Mouse (Mus musculus) spleen, adult 2 months (tissue): ENCODE measurements around the gene Alyref2.

ENCODE experiments used
- CTCF ChIP-seq: fragments of 200-500 bp; IDR thresholded peaks from 2 replicates; pipeline ENCODE4 v1.5.1; 2011; ENCODE audit warnings: mild to moderate bottlenecking, inconsistent platforms; ENCODE audit not compliant: insufficient read depth, insufficient read length, insufficient replicate concordance; ENCODE audit errors: extremely low read depth
- POLR2A ChIP-seq: fragments of 200-500 bp; IDR thresholded peaks from 2 replicates; pipeline ENCODE4 v1.6.1; 2011; ENCODE audit warnings: low read depth, low read length, inconsistent platforms

DNA sequence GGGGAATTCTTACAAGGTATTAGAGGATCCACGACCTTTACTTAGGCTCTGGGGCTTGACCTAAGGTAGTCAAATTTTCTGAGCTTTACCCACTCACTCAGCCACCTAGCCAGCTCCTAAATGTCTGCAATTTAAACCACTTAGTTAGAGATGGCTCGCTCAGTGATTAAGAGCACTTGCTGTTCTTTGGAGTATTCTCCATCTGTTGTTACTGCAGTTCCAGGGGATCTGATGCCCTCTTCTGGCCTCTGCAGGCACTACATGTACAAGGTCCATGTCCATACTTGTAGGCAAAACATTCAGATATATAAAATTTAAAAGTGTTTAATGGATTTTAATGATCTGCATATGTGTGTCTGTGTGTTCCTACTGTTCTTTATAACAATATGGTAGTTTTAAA is 24.3 kb upstream of the Alyref2 start:
- TF ChIP-seq POLR2A (no peak), CTCF (peak; percentile 42; the same call in 1 of the 2 replicates)
